ENCODE assay signal across 8 mouse cellular contexts in the genomic region with DNA sequence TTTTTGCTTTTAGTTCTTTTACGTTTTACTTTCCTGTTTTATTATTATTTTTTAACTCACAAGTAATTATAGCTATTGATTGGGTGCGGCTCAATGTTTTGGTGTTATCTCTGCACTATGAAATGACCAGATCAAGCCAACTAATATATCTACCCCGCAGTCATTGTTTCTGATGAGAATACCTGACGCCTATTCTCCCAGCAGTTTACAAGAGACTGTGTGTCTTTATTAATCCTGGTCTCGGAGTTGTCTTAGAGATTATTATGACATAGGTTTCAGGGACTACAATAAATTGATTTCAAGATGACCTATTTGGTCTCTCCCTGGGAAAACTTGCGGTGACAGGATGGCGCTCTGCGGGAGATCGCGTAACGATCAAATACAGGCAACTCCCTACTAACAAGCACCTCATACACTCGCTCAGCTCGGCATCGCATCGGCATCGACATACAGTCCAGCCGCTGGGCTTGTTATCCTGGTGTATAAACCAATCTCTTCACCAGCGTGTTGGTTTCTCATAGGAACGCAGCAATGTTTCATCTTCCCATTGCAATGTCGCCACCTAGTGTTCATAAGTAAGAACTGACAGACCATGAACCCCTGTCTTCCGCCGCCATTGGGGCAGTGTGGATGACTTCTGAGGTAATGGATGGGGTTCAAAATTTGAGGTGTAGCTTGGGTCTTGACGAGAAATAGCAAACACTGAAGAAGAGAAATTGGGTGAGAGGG. TPM values are rescaled to one million over a fixed set of nuclear protein-coding genes. Genes with fewer than 3 reads are reported as not detected.
A peak's percentile ranks its signal among the peaks of the same experiment; 100 is the strongest.
DNase-seq lines count a peak whose midpoint lies in the region; ATAC-seq lines count a peak whose summit lies in the region.

No protein-coding gene starts in this region.

- ATAC-seq in forebrain, embryonic 16.5 days: peak; percentile 87
- ATAC-seq in hindbrain, embryonic 11.5 days (ENCODE audit: low FRiP score): peak; percentile 54; the same call in 1 of the 2 replicates
- ATAC-seq in lung, embryonic 16.5 days (ENCODE audit: low read depth): peak; percentile 80; the same call in 1 of the 2 replicates

- H3K9me3 ChIP-seq in forebrain, embryonic 16.5 days (ENCODE audit: control insufficient read depth, low read length): no peaks in the 10 kb centered on the region
- no peaks in the 10 kb centered on the region for H3K9me3 ChIP-seq in hindbrain, embryonic 11.5 days (ENCODE audit: control insufficient read depth, low read length)
- H3K9me3 ChIP-seq in lung, embryonic 16.5 days (ENCODE audit: control insufficient read depth, low read length): no peaks in the 10 kb centered on the region

- no peaks in the 10 kb centered on the region for H3K36me3 ChIP-seq in forebrain, embryonic 16.5 days (ENCODE audit: control insufficient read depth, insufficient read depth)
- no peaks in the 10 kb centered on the region for H3K36me3 ChIP-seq in hindbrain, embryonic 11.5 days (ENCODE audit: control insufficient read depth, insufficient read depth, low read length)
- H3K36me3 ChIP-seq in lung, embryonic 16.5 days (ENCODE audit: control insufficient read depth, insufficient read depth, low read length): no peaks in the 10 kb centered on the region

- peak; percentile 61 for DNase-seq in Muller cell, postnatal 12 days (ENCODE audit: inconsistent ontology term)
- peak; percentile 51 for DNase-seq in cerebellum, adult 11-12 months
- peak; percentile 83 for DNase-seq in hindbrain, embryonic 11.5 days (ENCODE audit: low spot score)
- DNase-seq in layer of hippocampus, adult 9-10 months (ENCODE audit: low spot score): peak; percentile 71
- peak; percentile 47 for DNase-seq in retina, adult 2 months (ENCODE audit: low read depth, low spot score)
- DNase-seq in thymus, postnatal 36 days: peak; percentile 39 to 43

- WGBS in forebrain, embryonic 16.5 days: 27% methylated on average over 23 of the region's 23 CpGs
- 33% methylated on average over 23 of the region's 23 CpGs for WGBS in hindbrain, embryonic 11.5 days
- WGBS in lung, embryonic 16.5 days: 26% methylated on average over 23 of the region's 23 CpGs

- H3K27ac ChIP-seq in forebrain, embryonic 16.5 days (ENCODE audit: low read length): no peak overlapping the region
- no peak overlapping the region for H3K27ac ChIP-seq in hindbrain, embryonic 11.5 days (ENCODE audit: low read depth, low read length)
- H3K27ac ChIP-seq in lung, embryonic 16.5 days (ENCODE audit: low read length): no peak overlapping the region

- peaks cover 3% of the 10 kb centered on the region for H3K4me1 ChIP-seq in forebrain, embryonic 16.5 days (replicated peaks; ENCODE audit: control insufficient read depth, insufficient read depth, low read length)
- no peaks in the 10 kb centered on the region for H3K4me1 ChIP-seq in hindbrain, embryonic 11.5 days (replicated peaks; ENCODE audit: control insufficient read depth, insufficient read depth, low read length)
- H3K4me1 ChIP-seq in lung, embryonic 16.5 days (replicated peaks; ENCODE audit: control insufficient read depth, insufficient read depth, low read length): peaks cover 10% of the 10 kb centered on the region

- H3K4me3 ChIP-seq in forebrain, embryonic 16.5 days (replicated peaks; ENCODE audit: low read length): peak overlapping the region; percentile 25
- H3K4me3 ChIP-seq in hindbrain, embryonic 11.5 days (ENCODE audit: low read depth, low read length): no peak overlapping the region
- H3K4me3 ChIP-seq in lung, embryonic 16.5 days (ENCODE audit: low read length): peak overlapping the region; percentile 9; the same call in 1 of the 2 replicates

- H3K27me3 ChIP-seq in forebrain, embryonic 16.5 days (replicated peaks; ENCODE audit: control insufficient read depth, insufficient read depth, low read length): peaks cover 4% of the 10 kb centered on the region; the same call in 1 of the 2 replicates
- no peaks in the 10 kb centered on the region for H3K27me3 ChIP-seq in hindbrain, embryonic 11.5 days (ENCODE audit: control insufficient read depth, insufficient read depth, low read length)
- H3K27me3 ChIP-seq in lung, embryonic 16.5 days (ENCODE audit: control insufficient read depth, insufficient read depth, low read depth, low read length): no peaks in the 10 kb centered on the region

- H3K4me2 ChIP-seq in forebrain, embryonic 16.5 days (ENCODE audit: low read length): peak overlapping the region; percentile 52
- H3K4me2 ChIP-seq in hindbrain, embryonic 11.5 days (replicated peaks; ENCODE audit: low read depth, low read length): no peak overlapping the region
- H3K4me2 ChIP-seq in lung, embryonic 16.5 days (ENCODE audit: low read depth, low read length): peak overlapping the region; percentile 47

- H3K9ac ChIP-seq in forebrain, embryonic 16.5 days (replicated peaks; ENCODE audit: low read depth, low read length): no peak overlapping the region
- no peak overlapping the region for H3K9ac ChIP-seq in hindbrain, embryonic 11.5 days (ENCODE audit: low read depth, low read length)
- H3K9ac ChIP-seq in lung, embryonic 16.5 days (ENCODE audit: low read length): no peak overlapping the region

RNA-seq across cellular contexts. Expression of gene Dnah14, which starts 31.2 kb away (rescaled TPM):
- 0.42 and 0.51 TPM in 2 replicates for polyA plus RNA-seq in forebrain, embryonic 16.5 days (2015; fragmentation: Nextera tagmentation; extraction: Ambion mirVana)
- 2.2 and 2.6 TPM in 2 replicates for polyA plus RNA-seq in hindbrain, embryonic 11.5 days (2014; fragmentation: Nextera tagmentation; extraction: Ambion mirVana)
- polyA plus RNA-seq in lung, embryonic 16.5 days (2015; fragmentation: Nextera tagmentation; extraction: Ambion mirVana): 0.94 and 1.7 TPM in 2 replicates

RNA-seq across cellular contexts. Expression of gene Ccdc121, which starts 34.0 kb away (rescaled TPM):
- 0.31 TPM in 1 of 2 replicates, not detected in the other for polyA plus RNA-seq in forebrain, embryonic 16.5 days (2015; fragmentation: Nextera tagmentation; extraction: Ambion mirVana)
- polyA plus RNA-seq in hindbrain, embryonic 11.5 days (2014; fragmentation: Nextera tagmentation; extraction: Ambion mirVana): not detected in 2 replicates
- 0.58 and 1.1 TPM in 2 replicates for polyA plus RNA-seq in lung, embryonic 16.5 days (2015; fragmentation: Nextera tagmentation; extraction: Ambion mirVana)
